Mouse (Mus musculus) CD8-positive naive resting alpha-beta T cell, adult 2 months (primary cell): ENCODE data around the gene Dock9.

Source experiments
- DNase-seq, 2 experiments: peaks; one replicate each; pipeline ENCODE4 v3.0.0; 2022; ENCODE audit warnings: low read depth in 2 of 2, low spot score in 2 of 2

Dock9 gene

DNA sequence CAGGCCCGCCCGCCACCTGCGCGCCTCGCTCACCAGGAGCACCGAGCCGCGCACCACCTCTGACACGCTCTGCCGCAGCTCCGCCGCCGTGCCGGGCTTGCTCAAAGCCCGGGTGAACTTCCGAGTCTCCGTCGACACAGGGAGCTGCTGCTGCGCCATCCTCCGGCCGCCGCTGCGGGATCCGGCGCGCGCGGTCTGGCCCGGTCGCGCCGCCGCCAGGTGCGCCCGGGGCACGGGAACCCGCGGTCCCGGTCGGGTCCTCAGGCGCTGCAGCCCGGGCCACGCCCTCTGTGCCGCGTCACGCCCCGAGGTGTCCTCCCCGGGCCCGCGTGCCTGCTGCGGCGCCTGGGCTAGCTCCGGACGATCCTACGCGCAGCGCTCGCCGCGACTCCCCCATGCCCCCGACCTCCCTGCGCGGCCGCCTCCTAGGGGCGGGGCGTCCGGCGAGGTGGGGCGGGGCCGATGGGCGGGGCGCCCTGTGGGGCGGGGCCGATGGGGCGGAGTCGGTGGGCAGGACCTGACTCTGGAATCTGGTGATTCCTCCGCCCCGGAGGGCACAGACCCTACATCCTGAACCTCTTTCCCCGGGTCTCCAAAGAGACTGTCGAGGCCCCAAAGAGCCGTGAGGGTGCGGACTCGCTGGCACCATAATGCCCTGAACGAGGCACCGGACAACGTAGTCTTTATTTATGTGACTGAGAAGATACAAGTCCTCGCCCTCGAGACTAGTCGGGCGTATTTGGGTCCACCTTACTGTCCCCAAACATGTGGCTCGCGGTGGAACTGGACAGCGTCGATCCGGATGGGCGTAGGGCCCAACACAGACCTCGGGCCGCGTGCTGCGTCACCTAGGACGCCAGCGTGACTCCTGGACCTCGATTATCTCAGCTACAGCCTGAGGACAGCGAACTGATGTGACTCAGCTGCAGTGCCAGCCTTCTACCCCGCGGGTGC lies at the start of gene Dock9:
Dock9 (minus strand) TSS at position 381 of the 954 bp plus-strand sequence.
- DNase-seq, result peak; percentile 75 to 76

DNA sequence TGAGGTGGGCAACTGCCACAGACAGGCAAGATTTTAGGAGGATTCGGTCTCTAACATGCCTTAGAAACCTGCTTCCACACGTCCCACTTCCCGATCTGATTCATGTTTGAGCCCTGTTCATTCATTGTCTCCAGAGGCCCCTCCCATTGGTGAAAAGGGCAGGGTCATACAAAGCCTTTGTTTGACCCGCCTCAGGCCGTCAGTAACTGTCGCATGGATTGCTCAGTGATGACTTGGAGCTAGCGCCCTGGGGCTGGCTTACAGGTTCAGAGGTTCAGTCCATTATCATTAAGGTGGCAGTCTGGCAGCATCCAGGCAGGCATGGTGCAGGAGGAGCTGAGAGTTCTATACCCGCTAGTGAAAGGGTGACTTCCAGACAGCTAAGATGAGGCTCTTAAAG lies 46.8 kb upstream of the Dock9 start:
- no peak for DNase-seq

DNA sequence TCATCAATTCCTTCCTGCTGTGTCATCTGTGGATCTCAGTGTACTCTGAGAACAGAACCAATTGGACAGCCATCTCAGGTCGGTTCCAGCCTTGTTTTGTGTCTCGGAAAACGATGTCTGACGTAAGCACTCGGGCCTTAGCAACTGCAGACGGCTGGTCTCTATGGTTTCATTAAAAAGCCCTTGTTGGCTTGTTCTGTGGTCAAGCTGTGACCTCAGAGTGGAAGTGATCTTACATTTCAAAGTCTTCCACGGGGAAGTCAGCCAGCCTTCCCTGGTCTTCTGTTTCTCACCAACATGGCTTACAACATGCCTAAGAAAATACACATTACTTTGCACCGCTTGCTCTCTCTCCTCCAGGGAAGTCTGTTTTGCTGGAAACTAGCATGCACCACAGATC lies 42.6 kb upstream of the Dock9 start:
- no peak for DNase-seq

DNA sequence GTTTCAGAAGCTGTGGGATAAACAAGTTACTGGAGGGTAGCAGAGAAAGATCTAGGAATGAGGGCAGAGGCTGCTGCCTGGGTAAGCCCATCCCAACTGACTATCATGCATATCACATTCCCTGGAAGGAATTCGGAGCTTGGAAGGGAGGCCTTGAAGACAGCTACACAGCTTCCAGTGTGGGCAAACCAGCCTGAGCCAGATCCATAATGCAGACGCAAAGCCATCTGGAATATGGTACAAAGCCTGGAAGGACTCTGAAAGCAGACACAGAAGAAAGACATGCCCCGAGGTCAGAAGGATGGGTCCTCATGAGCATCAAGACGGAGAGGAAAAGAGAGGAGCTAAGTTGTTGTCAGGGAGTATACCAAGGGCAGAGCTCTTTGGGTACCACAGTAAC lies 40.5 kb upstream of the Dock9 start:
- no peak for DNase-seq

DNA sequence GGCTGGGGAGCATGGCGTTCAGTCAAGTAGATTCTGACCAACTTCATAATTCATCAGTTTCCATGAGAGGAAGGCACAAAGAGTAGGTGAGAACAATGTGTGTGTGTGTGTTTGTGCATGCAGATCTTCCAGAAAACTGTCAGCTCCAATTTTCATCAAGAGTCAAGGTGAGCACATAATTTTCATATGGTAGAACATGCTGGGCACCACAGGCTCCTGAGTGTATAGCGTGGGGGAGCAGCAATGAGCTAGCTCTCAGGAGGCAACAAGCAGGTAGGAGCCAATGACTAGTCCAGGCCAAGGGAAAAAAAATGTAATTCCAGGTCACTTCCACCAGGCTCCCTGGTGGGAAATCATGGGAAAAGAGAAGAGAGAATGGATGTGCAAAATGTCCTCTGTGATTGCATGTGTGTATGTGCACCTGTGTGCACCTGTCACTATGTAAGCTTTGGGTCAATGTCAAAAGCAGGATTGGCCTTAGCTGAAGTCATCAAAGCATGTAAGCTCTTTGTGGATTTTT lies 35.4 kb upstream of the Dock9 start:
- DNase-seq, result no peak

DNA sequence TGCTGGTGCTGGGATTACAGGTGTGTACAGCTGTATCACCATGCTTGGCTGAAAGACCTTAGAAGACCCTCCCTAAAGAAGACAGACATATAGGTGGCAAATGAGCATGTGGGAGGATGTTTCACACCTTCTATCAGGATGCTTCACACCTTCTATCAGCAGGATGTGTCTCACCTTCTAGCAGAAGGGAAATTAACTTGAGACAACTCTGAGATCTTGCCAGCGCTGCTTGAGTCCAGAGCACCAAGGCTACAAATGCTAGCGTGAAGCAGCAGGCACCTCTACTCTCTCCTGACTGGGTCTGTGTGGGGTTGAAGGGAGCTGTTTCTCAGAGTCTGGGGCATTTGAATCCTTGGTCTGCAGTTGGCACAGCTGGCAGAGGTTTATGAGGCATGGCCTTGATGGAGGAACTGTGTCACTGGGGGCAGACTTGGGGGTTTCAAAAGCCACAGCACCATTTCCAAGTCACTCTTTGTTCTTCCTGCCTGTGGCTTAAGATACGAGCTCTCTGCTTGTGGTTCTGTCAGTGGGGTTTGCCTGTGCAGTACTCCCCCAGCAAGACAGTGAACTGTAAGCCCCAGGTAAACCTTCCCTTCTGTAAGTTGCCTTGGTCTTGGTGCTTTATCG lies 32.3 kb upstream of the Dock9 start:
- peak; percentile 36 to 41 for DNase-seq

DNA sequence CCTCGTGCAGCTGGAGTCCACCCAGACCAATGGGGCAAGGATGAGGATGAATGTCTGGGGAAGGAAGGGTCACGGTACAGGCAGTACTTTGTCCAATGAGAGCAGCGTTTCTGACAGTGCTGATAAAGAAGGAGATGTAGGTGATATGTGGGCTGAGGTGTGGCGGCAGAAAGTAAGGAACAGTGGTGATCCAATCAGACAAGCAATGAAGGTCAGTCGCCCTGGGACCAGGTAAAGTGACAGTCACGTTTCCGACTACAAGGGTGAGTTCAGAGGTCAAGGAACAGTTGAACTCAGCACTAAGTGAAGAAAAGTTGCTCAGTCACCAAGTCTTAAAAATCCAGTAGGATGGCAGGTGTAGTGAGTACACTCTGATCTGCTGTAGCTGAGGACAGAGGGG lies 29.5 kb upstream of the Dock9 start:
- DNase-seq, result no peak

DNA sequence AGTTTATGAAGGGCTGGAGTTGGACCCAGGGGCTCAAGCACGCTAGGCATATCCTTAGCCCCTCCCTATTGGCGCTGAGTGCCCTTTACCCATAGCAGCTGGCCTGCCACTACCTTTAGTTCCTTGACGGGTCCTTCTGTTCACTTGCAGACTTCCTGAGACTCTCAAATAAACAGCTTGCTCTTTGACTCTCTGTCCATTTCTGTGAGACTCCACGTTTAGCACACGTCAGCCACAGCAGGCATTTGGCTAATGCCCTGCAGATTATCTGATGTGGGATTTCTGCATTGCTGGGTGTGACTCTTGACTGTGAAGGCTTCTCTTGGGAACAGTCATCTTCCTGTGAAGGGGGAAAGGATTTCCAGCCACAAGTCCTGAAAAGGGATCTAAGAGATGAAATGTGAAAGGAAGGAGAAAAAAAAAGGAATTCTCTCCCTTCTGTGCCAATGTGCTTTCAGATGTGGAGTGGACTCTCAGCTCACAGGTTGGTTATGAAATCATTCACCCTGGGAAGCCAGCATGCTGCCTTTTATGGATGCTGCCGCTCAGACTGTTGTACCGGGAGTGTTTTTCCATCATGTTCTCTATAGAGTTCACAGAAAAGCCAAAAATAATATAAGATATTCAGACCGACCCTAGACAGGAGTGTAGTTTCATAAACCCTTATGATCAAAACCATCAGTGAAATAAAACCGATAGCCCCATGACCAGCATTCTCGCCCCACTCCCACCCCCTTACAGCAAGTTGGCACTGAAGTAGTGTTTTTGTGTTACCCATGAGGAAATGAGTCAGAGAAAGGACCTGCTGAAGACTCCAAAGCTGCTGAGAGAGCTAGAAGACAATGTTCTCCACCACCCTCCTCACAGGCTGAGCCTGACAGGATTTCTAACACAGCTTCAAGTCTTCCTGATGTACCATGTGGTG lies 28.1 kb upstream of the Dock9 start:
- DNase-seq, result no peak

DNA sequence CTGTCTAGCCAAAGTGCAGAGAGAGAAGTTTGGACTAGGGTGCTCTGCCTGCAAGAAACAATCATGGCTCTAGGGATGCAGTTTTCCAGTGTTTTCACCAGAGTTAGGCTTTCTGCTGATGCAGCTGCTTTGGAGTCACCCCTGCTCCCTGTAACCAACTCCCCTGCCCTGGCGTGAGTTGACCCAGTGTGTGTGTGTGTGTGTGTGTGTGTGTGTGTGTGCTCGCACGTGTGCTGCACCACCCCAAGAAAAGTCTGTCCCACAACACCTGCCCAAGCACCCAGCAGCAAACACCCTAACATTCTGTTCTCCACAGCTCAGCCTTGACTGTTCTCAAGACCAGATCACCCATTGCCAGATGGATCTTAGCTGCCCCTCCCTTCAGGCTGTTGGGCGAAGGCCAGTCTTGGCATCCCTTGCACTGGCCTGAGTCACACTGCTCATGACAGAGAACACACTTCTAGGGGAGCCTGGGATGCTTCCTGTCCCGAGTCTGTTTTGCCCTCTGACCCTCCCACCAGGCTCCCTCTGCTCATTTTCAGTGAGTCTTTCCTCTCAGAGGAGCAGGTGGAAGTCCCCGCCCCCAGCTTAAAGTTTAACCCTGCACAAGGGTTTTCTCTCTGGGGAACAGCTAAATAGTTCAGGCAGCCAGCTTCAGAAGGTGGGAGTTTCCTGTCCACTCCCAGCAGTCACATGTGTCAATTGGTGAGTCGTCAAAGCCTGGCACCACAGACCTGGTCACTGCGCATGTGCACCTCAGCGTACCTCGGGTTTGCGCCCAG lies 26.9 kb upstream of the Dock9 start:
- DNase-seq, result no peak

DNA sequence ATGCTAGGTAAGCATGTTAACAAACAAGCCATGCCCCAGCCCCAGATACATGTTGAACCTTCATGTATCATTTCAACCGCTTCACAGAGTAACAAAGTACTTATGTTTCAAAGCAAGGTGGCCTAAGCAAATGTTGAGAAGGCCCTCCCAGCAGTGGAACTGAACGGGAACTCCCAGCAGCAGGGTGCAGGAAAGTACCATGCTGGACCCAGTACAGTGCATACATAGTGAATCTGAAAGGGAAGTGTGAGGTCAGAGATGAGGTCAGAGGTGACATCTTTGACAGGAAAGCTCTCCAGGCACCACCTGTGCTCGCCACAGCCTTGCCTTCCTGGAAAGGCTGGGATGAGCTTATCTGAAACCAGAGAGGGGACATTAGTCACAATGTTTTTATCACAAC lies 25.4 kb upstream of the Dock9 start:
- no peak for DNase-seq

DNA sequence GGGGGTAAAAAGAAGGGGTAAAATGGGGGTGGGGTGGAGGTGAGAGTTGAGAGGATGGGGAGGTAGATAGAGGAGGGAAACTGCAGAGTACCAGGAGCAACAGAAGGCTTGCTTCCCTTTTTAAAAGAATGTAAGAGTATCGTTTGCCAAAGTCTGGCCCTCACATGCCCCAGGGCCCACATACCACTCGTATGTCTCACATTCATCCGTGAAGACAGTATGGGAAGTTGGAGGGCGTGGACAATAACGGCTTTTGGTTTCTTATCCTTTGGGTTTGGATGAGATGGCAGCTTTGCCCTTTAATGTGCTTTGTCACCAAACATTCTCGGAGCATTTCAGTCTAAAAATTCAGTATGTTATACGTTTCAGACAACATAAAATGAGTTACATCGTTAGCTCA lies 24.9 kb upstream of the Dock9 start:
- no peak for DNase-seq

DNA sequence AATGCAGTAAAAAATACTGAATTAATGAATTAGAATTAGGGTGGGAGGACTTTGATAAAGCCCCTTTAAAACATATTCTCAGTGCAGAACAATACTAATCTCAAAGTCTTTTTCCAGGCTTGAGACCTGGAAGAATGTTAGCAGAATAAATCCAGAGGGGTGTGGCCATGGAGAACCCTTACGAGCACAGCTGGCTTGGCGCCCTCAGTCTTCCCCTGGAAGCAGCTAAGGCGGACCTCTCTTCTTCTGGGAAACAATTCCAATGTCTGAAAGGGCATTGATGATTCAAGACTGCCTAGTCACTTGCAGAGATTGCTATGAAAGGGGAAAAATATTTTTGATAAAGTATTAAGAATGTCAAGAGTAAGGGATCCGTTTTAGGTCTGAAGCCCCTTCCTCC lies 9.2 kb upstream of the Dock9 start:
- DNase-seq, result no peak

DNA sequence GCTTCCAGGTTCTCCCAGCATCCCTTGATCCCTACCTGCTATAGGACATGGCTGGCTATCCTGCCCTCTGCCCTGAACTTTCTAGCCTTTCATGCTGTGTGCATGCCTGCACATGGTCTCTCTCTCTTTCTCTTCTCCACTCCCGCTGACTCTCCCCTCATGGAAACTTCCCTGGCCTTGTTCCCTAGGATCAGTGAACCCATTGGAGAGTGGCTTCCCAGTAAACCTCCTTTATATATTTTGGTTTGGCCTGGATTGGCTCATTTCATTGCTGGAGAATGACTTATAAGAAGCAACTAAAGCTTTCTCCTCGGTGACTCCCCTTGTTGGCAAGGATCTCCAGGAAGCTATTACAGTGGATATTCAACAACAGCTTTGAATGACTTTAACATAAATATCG lies 8.7 kb upstream of the Dock9 start:
- DNase-seq, result no peak

DNA sequence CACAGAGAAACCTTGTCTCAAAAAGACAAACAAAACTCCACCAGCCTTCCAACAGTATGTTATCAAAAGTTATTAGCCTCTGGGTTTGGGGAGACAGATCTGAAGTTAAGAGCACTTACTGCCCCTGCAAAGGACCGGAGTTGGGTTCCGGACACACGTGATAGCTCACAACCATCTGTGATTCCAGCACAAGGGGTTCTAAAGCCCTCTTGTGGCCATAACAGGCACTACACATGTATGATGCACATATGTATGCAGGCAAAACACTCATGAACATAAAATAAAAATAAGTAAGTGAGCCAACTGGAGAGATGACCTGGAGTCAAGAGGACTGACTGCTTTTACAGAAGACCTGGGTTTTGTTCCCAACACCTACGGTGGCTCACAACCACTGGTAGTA lies 6.8 kb upstream of the Dock9 start:
- peak; percentile 6 to 32 for DNase-seq

DNA sequence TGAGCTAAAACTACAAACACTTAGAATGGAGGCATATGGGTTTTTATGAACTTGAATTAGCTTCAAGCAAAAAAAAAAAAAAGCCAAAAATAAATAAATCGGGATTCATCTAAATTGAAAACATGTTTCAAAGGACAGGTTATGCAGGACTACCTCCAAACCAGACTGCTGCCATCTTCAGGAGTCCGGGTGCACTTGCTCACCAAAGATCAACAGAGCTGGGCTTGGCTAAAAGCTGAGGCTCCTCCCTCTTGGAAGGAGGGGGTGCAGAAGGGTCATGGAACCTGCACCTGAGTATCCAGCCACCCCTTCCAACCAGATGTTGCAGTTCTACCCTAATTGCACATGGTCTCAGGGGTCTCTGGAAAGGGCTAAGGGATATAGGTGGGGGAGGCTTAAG lies 3.3 kb upstream of the Dock9 start:
- DNase-seq, result peak; percentile 11 to 20

DNA sequence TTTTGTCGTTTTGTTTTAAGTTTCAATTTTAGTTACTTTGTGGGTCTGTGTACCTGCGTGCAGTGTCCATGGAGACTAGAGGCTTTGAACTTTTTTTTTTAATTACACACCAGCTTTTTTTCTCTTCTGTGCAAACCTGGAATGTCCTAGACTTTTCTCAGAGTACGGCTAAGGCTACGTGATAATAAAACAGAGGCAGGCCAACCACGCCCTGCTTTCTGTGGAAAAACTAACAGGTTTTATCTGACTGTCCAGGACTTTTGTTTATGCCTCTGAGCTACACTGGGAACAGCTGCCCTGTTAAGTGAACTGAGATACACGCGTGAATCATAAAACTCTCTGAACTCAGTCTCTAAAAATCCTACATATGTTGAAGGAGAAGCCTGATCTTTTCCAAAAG lies 1.5 kb upstream of the Dock9 start:
- DNase-seq, result no peak

DNA sequence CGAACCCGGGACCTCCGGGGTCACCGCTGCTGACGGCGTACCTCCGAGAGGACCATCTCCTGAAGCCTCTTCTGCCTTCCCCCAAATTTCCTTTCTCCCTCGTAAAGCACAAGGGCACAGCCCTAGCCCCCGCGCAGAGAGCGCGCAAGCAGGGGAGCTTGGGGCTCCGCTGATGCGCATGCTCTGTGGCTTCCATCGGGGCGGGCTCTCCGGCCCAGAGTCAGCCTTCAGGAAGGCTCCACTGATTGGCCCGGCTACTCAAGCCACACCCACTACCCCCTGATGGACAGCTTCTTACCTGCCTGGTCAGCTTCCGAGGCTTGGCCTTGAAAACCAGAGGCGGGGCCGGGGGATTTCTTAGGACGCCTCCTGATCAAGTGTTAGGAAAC lies 768 bp upstream of the Dock9 start:
- DNase-seq, result peak; percentile 61 to 74

DNA sequence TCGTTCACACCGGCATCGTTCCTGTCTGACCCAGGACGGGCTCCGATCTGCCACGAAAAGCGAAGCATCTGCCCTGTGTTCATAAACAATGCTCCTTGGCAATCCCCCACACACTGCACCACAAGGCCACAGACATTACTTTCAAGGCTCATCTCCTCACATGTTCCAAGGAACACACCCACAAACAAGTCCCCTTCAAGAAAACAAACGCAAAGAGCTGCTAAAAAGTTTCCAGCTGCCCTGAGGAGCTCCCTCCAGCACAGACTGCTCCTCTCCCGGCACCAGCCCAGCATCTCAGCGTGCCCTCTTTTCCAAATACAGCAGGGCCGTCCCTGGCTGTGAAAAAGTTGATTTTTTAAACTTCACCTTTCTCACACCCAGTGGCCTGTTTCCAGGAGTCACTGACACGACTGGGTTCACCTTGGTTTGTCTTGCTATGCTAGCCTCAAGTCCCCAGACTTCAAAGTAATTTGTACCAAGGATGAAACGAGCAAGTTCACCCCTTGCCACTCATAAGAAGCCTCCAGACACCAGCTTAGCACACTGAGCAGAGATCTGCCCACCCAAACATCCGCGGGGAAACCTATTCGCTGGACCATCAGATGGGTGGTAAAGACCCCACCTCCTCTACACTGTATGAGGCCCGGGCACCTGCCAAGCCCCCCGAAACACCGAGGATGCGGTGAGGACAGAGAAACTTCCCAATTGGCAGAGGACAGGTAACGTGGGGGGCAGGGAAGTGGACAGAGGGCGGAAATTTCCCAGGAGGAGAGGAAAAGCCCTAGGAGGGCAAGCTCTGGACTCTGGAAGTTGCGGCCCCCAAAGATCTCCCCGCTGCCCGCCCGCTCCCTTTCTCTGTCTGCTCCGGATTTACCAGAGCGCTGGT lies 823 bp downstream of the Dock9 start:
- peak in 1 of 2 experiments; percentile 13 for DNase-seq

DNA sequence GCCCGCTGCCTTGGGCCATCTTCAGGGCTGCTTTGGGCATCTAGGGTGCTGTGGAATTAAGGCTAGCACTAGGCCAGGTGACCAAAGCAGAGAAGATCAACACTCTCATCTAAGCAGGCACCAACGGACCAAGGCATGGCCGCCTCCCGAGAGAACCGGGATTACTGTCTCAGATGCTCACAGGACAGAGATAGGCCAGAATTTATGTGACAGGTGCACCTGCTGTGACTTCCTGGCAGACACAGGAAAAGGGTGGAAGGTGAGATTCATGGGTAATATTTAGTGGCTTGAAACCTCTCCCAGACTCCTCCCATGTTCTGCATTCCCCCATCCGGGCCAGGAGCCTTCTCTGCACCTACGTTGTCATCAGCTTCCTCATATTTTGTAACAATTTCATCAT lies 2.1 kb downstream of the Dock9 start:
- no peak for DNase-seq

DNA sequence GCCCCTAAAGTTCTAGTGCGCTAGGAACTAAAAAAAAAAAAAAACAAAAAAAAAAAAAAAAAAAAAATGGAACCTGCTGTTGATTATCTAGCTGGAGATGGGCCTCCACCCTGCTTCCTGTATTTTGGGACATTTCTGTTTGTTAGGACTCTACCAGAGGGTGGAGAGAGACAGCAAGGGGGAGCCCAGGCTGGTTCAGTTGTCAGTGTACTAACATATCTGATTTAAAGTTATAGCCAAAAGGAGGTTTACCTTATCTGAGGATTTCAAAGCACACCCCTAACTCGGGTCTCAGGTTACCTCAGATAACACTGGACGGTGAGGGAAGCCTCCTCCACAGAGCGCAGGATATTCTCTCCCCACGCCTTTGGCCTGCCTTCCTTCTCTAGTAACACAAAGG lies 4.0 kb downstream of the Dock9 start:
- no peak for DNase-seq
